Mouse (Mus musculus) embryo, embryonic 11 days (tissue): Measurements from ENCODE around the gene Chrnb1.

Experiments
- DNase-seq: peaks from one replicate; pipeline ENCODE4 v3.0.0-alpha.2; 2015

The Chrnb1 gene

GRCm38 (mm10) chr11:69803786-69804651, 8.3 kb upstream of the Chrnb1 start:
- DNase-seq: peak; percentile 89

GRCm38 (mm10) chr11:69803328-69803727, 7.6 kb upstream of the Chrnb1 start:
- no peak for DNase-seq

DNA sequence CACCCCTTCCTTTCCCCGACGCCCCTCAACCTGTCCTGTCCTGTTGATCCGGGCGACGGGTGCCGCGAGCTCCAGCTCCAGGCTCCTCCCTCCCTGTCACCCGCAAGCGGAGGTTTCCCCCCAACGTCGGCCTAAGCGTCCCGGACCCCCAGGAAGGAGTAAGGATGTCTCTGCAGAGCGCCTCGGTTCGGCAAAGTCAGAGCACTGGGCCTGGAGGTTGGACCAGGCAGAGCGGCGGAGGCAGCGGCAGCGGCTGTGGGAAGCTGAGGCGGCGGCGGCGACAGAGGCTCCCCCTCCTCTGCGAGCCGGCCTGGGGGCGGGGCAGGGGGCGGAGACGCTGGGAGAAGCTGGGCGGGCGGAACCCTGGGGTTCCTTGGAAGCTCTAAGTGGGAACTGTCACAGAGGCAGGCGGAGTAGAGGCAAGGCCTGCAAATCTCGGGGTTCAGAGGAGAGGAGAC, 6.9 kb upstream of the Chrnb1 start:
- peak; percentile 87 for DNase-seq

GRCm38 (mm10) chr11:69801379-69801977, 5.7 kb upstream of the Chrnb1 start, which contains the start of gene Fgf11:
Gene Fgf11, minus strand, starts transcription at chr11:69801857.
- peak; percentile 12 for DNase-seq

DNA sequence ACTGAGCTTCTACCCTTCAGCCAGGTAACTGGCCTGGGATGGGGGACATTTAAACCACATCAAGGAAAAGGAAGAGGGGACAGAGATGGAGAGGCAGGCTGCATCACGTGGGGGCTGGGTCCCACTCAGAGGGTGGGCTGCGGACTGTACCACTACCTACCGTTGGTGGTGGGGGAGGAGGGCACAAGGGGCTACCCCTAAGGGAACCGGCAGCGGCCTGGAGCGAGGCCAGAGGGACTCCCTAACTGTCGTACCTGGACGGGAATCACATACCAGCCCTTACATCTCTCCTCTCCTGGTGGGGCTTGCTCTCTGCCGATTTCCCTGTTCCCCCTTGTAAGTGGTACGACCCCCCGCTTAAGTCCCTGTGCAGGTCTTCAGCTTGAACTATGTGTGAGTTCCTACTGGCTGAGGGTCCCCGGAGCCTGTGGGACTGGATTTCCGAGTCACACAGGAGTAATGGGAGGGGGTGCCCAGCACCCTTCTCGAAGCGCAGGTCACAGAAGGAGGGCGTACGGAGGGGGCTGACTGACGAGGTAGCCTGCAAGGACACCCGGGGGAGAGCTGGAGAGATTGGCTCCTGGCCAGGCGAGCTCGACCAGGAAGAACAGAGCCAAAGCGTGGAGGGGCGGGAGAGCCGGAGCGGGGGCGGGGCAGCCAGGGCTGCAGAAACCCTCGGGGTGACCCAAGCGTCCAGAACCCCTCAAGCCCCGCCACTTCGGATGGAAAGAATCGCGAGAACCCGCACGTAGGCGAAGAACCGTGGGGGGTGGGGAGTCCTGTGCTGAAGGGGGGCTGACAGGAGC, 4.9 kb upstream of the Chrnb1 start:
- peak; percentile 88 for DNase-seq

DNA sequence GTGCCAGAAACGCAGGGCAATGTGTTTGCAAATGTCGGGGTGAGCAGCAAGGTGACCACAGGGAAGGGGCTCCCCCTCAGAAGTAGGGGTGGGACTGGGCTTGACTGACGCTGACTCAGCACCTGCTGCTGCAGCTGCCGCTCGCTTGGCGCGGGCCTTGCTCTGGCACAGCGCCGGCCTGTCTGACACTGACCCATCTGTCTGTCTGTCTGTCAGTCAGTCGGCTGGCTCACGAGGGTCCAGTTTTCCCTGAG, 4.3 kb upstream of the Chrnb1 start:
- DNase-seq: no peak

GRCm38 (mm10) chr11:69799394-69800137, 3.8 kb upstream of the Chrnb1 start:
- DNase-seq: peak; percentile 61

DNA sequence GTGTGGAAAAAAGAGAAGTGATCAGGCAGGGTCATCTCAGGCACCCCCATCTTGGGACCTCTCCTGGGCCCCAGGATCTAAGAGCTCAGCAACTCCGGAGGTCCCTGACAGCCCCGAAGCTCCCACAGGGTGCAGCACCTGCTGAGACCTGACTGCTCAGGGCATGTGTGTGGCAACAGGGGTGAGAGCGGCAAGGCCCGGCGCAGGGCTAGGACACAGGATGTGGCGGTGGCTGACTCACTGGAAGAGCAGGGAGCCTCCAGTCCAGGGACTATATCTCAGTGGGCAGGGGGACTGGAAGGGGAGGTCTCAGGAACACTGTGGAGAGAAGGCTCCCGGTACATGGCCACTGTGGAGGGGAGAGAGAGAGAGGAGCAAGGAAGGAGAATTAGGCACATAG, 2.2 kb upstream of the Chrnb1 start:
- DNase-seq: no peak

- peak; percentile 18 for DNase-seq
Measured at GRCm38 (mm10) chr11:69795983-69796435, 266 bp upstream of the Chrnb1 start.

DNA sequence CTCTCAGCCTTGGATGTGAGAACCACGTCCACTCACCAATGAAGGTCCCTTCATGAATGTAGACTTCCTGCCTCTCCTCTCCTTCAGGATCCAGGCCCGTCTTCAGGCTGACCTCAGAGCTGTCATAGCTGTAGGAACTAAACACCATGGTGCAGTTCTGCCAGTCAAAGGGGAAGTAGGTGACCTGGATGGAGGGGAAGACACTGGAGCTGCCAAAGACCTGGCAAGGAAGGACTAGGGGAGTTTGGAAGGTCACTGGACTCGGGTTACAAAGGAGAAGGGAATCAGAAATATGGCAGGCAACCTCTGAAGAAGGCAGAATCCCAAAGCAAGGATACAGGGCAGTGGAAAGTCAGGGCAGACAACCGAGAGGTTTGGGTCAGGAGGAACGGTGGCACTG, 2.3 kb downstream of the Chrnb1 start:
- no peak for DNase-seq

- no peak for DNase-seq
Measured at GRCm38 (mm10) chr11:69791420-69791819, 4.3 kb downstream of the Chrnb1 start.

DNA sequence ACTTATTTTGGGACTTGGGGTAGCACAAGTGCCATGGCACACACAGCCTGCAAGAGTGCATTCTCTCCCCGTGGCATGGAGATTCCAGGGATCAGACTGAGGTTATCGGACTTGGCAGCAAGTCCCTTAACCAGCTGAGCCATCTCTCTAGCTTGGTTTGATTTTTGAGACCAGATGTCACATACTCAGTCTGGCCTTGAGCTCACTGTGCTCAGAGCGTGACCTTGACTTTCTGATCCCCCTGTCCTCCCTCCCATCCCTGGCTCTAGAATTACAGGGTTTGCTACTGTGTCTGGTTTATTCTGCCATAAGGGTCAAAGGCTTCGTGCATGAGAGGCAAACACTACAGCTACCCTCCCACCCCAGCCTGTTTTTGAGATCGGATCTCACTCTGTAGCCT, 6.3 kb downstream of the Chrnb1 start:
- DNase-seq: no peak

- DNase-seq: no peak
Measured at GRCm38 (mm10) chr11:69787306-69787705, 8.4 kb downstream of the Chrnb1 start.

DNA sequence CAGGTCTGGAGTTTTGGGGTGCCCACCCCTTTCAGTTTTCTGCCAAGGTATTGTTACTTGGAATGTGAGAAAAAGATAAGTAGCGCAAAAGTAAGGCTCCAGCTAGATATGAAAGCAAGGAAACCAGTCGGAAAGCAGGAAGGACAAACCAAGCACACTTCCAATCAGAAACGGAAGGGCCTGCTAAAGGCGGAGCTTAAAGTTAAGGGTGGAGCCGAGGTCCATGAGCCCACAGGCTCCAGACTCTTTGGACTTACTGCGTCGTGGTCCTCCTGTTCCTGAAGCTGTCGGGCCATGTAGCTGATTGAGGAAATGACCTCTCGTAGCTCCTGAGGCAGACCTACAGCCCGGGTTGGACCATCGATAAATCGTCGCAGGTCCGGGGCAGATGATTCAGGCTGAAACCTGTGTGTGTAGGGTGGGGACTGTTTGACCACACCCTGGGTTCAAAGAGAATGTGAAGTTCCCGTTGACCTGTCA, 10.9 kb downstream of the Chrnb1 start:
- no peak for DNase-seq

DNA sequence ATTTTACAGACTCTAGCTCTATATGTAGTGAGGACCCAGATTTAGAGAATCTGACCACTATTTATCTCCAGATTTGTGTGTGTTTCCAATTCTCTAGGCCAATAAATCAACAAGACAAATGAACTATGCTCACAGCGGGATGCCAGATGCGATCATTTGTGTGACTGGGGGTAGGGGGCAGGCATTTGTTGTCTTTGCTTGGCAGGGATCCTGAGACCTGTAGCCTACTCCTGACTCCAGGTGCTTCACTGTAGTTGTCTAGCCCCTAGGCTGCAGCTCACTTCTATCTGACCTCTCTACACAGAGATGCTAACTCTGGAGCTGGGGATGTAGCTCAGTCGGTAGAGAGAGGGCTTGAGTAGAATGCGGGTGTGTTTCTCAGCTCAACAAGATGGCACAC, 13.9 kb downstream of the Chrnb1 start:
- DNase-seq: no peak

DNA sequence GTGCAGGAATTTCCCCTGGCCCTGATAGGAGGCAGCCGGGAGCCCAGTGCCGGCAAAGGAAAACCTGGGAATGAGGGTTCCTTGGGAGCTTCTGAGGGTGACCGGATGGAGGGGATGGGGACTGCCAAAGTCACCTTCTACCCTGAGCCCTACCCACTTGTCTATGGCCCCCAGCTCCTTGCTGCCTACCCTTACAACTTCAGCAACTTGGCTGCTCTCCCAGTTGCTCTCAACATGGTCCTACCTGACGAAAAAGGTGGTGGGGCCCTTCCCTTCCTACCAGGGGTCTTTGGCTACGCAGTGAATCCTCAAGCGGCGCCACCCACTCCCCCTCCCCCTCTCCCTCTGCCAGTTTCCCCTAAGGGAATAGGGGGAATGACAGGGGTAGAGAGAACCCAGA, 16.8 kb downstream of the Chrnb1 start:
- no peak for DNase-seq

DNA sequence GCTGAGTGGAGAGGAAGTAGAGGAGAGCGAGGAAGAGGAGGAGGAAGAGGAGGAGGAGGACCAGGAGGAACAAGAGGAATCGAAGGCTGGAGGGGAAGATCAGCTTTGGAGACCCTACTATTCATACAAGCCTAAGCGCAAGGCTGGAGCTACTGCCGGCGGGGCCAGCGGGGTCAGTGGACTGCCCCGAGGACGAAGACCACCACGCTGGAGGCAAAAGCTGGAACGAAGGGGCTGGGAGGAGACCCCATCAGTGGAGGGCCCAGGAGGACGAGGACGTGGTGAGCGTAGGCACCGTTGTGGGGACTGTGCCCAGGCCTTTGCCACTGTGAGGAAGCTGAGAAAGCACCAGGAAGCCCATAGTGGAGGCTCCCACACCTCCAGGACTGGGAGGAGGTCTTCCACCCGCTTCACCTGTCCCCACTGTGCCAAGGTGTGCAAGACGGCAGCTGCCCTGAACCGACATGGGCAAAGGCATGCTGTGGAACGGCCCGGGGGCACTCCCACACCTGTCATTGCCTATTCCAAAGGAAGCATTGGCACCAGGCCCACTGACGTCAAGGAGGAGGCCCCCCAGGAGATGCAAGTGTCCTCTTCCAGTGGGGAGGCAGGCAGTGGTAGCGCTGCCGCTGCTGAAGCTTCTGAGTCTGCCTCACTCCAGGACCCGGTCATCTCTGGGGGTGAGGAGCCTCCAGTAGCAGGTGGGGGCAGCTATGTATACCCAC, 17.3 kb downstream of the Chrnb1 start:
- no peak for DNase-seq

GRCm38 (mm10) chr11:69777504-69778257, 18.1 kb downstream of the Chrnb1 start:
- DNase-seq: no peak

GRCm38 (mm10) chr11:69776488-69776887, 19.3 kb downstream of the Chrnb1 start:
- no peak for DNase-seq

DNA sequence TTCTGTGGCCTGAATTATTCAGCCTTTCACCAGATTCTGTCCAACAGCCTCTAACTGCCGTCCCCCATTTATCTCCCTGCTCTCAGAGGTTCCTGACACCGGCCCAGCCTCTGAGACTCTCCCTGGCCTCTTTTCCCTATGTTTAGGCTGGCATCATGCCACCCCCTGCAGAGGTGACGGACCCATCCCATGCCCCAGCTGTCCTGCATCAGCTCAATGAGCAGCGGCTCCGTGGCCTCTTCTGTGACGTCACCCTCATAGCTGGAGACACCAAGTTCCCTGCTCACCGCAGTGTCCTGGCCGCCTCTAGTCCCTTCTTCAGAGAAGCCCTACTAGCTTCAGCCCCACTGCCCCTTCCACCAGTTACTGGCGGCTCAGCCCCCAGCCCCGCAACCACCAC, 20.0 kb downstream of the Chrnb1 start:
- DNase-seq: no peak

DNA sequence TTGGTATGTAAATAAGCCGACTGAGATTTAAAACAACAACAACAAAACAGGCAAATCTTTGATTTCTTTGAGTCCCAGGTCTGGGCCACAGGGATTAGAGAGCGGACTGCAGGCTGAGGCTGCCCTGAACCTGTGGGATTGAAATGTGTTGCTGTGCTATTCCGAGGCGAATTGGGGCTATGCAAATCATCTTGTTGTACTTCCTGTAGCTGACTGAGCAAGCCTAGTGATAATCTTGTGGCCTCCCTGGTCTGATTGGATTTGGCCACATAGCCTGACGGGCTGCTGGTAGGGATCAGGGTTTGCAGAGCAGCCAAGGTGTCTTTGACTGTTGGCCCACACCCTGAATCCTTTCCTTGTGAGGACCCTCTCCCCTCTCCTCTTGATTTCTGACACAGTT, 20.8 kb downstream of the Chrnb1 start:
- DNase-seq: no peak

GRCm38 (mm10) chr11:69767625-69767909, 28.2 kb downstream of the Chrnb1 start:
- DNase-seq: no peak
